Mouse (Mus musculus) hindbrain, embryonic 10.5 days (tissue): ENCODE data around the gene Tmprss4. TPM values are rescaled to one million over a fixed set of nuclear protein-coding genes. Genes with fewer than 3 reads are reported as not detected.

Experiments used
- polyA plus RNA-seq: library from polyadenylated mRNA; unstranded; fragments of >200 nt; fragmentation: Nextera tagmentation; extraction: Ambion mirVana; gene quantifications from 2 replicates; pipeline ENCODE4 v1.2.1, GENCODE M21; 2016

Tmprss4 gene
- polyA plus RNA-seq, 1 experiment from 2014 or later, result not detected

Other genes with a start within 250 kb of the Tmprss4 start
- gene Ube4a, start 238.5 kb downstream of the Tmprss4 start, polyA plus RNA-seq, result 22.7 and 25.0 TPM in 2 replicates
- 0.31 TPM in 1 of 2 replicates, not detected in the other for gene Cd3g, start 223.7 kb downstream of the Tmprss4 start, polyA plus RNA-seq
- not detected in 2 replicates for gene Cd3d, start 222.3 kb downstream of the Tmprss4 start, polyA plus RNA-seq
- gene Cd3e, start 194.5 kb downstream of the Tmprss4 start, polyA plus RNA-seq, result not detected in 2 replicates
- gene Mpzl2, start 164.3 kb downstream of the Tmprss4 start, polyA plus RNA-seq, result 2.8 and 4.3 TPM in 2 replicates
- gene Mpzl3, start 148.9 kb downstream of the Tmprss4 start, polyA plus RNA-seq, result 2.0 and 2.6 TPM in 2 replicates
- gene Jaml, start 124.9 kb downstream of the Tmprss4 start, polyA plus RNA-seq, result 0.38 and 0.60 TPM in 2 replicates
- 3.5 and 4.3 TPM in 2 replicates for gene Scn2b, start 86.3 kb downstream of the Tmprss4 start, polyA plus RNA-seq
- gene Scn4b, start 65.7 kb downstream of the Tmprss4 start, polyA plus RNA-seq, result 0.58 and 0.62 TPM in 2 replicates
- gene BC049352, start 22.1 kb downstream of the Tmprss4 start, polyA plus RNA-seq, result not detected in 2 replicates
- 0.65 and 0.71 TPM in 2 replicates for gene Il10ra, start 65.1 kb upstream of the Tmprss4 start, polyA plus RNA-seq
- 0.11 and 0.12 TPM in 2 replicates for gene Tmprss13, start 115.0 kb upstream of the Tmprss4 start, polyA plus RNA-seq
- 155 and 167 TPM in 2 replicates for gene Fxyd6, start 166.1 kb upstream of the Tmprss4 start, polyA plus RNA-seq
- gene Fxyd2, start 195.6 kb upstream of the Tmprss4 start, polyA plus RNA-seq, result 0.93 and 1.1 TPM in 2 replicates
- gene Dscaml1, start 222.5 kb upstream of the Tmprss4 start, polyA plus RNA-seq, result 0.78 and 0.92 TPM in 2 replicates